16 mouse cellular contexts compared by ENCODE assay signal in the genomic region with DNA sequence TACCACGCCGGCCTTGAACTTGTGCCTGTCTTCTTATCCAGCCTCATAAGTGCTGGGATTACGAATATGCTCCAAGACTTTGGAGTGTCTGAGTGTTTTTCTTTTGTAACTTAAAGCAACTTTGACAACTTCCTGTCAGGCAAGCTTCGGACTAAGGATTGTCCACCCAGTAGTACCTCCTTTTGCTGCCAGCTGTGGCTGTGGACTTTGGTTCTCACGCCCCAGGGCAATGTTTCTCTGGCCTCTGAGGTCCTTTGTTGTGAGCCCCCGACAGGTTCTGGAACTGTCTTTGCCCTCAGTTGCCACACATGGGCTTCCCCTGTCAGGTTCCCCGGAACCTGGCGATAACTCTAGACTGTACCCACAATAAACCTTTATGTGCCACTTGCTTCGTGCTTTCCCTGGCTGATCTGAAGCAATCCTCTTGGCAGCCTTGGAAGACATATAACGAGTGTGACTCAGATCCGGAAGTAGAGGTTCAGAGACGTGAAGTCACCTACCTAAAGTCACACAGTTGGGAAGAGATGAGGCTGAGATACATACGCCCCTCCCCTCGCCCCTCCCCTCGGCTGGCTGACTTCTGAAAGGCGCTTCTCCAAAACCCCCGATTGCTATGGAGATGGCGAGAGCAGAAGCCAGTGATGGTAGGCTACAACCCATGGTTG. TPM values are rescaled to one million over a fixed set of nuclear protein-coding genes. Genes with fewer than 3 reads are reported as not detected.
DNase-seq lines count a peak whose midpoint lies in the region; ATAC-seq and TF ChIP-seq lines count a peak whose summit lies in the region.
"Had no signal": no experiment of that assay in that cellular context is flagged by ENCODE, and none has a peak within 500 bp of the region (broad histone marks: within the 10 kb centered on the region; RNA-seq: fewer than 3 reads in every experiment).

No protein-coding gene starts in this region.

- ATAC-seq in embryonic facial prominence, embryonic 15.5 days (ENCODE audit: insufficient number of reproducible peaks, low FRiP score, low TSS enrichment, low read depth), result no peak
- no peak for ATAC-seq in erythroblast, adult 5-6 weeks (replicated peaks; ENCODE audit: low FRiP score, poor library complexity, severe bottlenecking)
- ATAC-seq in erythroid progenitor cell, adult 5-6 weeks (replicated peaks; ENCODE audit: low FRiP score, poor library complexity, severe bottlenecking), result no peak
- ATAC-seq: forebrain, embryonic 13.5 days had no signal

- peak; percentile 8; the same call in 1 of the 2 replicates for TF ChIP-seq POLR2A in small intestine, adult 2 months (IDR thresholded peaks at IDR 0.05; ENCODE audit: low read depth, low read length)

- 60% methylated on average over 18 of the region's 18 CpGs for WGBS in embryonic facial prominence, embryonic 15.5 days
- 61% methylated on average over 18 of the region's 18 CpGs for WGBS in embryonic facial prominence, embryonic 10.5 days
- 18% methylated on average over 18 of the region's 18 CpGs for WGBS in small intestine, adult 2 months

- no peak overlapping the region for H3K9ac ChIP-seq in embryonic facial prominence, embryonic 15.5 days
- H3K9ac ChIP-seq: forebrain, embryonic 13.5 days had no signal

- peaks cover 19% of the 10 kb centered on the region; the same call in 1 of the 2 replicates for H3K4me1 ChIP-seq in embryonic facial prominence, embryonic 15.5 days
- peaks cover 27% of the 10 kb centered on the region for H3K4me1 ChIP-seq in embryonic facial prominence, embryonic 10.5 days
- H3K4me1 ChIP-seq in small intestine, adult 2 months (ENCODE audit: control insufficient read depth, insufficient read depth, insufficient read length, low read length), result peaks cover 40% of the 10 kb centered on the region

- no peaks in the 10 kb centered on the region for H3K9me3 ChIP-seq in embryonic facial prominence, embryonic 15.5 days (replicated peaks)
- no peaks in the 10 kb centered on the region for H3K9me3 ChIP-seq in embryonic facial prominence, embryonic 10.5 days
- H3K9me3 ChIP-seq: forebrain, embryonic 13.5 days had no signal

- H3K27me3 ChIP-seq in embryonic facial prominence, embryonic 15.5 days, result peaks cover 13% of the 10 kb centered on the region
- H3K27me3 ChIP-seq in embryonic facial prominence, embryonic 10.5 days (replicated peaks; ENCODE audit: low read depth, poor library complexity, severe bottlenecking), result peaks cover 66% of the 10 kb centered on the region
- H3K27me3 ChIP-seq in small intestine, adult 2 months (ENCODE audit: control insufficient read depth, insufficient read depth, low read length), result no peaks in the 10 kb centered on the region

- TF ChIP-seq CTCF in small intestine, adult 2 months (IDR thresholded peaks at IDR 0.05; ENCODE audit: extremely low read depth, insufficient read length, insufficient replicate concordance, low read depth, low read length), result no peak

- no peaks in the 10 kb centered on the region for H3K36me3 ChIP-seq in embryonic facial prominence, embryonic 15.5 days
- no peaks in the 10 kb centered on the region for H3K36me3 ChIP-seq in embryonic facial prominence, embryonic 10.5 days (replicated peaks)
- no peaks in the 10 kb centered on the region for H3K36me3 ChIP-seq in small intestine, adult 2 months (ENCODE audit: control insufficient read depth, insufficient read depth, low read length)

- H3K27ac ChIP-seq in embryonic facial prominence, embryonic 15.5 days (replicated peaks), result 0 out of 2 replicates have a peak overlapping the region, but pooled peaks have one; percentile 39
- H3K27ac ChIP-seq in embryonic facial prominence, embryonic 10.5 days (replicated peaks), result no peak overlapping the region
- H3K27ac ChIP-seq in small intestine, adult 2 months (ENCODE audit: insufficient read depth, low read depth, low read length), result peak overlapping the region; percentile 100
- H3K27ac ChIP-seq: forebrain, embryonic 13.5 days; kidney, postnatal 0 days had no signal

- no peak overlapping the region for H3K4me2 ChIP-seq in embryonic facial prominence, embryonic 15.5 days (replicated peaks)
- H3K4me2 ChIP-seq: forebrain, embryonic 13.5 days had no signal

- H3K4me3 ChIP-seq in embryonic facial prominence, embryonic 15.5 days (replicated peaks), result no peak overlapping the region
- no peak overlapping the region for H3K4me3 ChIP-seq in embryonic facial prominence, embryonic 10.5 days
- H3K4me3 ChIP-seq in small intestine, adult 2 months (ENCODE audit: low read depth, low read length), result peak overlapping the region; percentile 31
- H3K4me3 ChIP-seq: forebrain, embryonic 13.5 days had no signal

- DNase-seq in embryonic facial prominence, embryonic 10.5 days (ENCODE audit: low spot score), result no peak
- DNase-seq in 416B (ENCODE audit: low read depth) (peak; percentile 28), ZHBTc4 (ENCODE audit: low read depth, low spot score) (peak; percentile 79)
- DNase-seq in cerebellum, adult 8-10 months, result no peak
- DNase-seq: cerebellum, postnatal 25 days; heart, adult 18-20 months; lung, postnatal 10 days; right cerebral cortex, postnatal 14 days had no signal

RNA-seq across cellular contexts. Expression of gene Crybg2, which starts 0.7 kb away (rescaled TPM):
- polyA plus RNA-seq in embryonic facial prominence, embryonic 15.5 days (2015; fragmentation: Nextera tagmentation; extraction: Ambion mirVana), result 12.4 and 16.7 TPM in 2 replicates
- 4.1 and 7.1 TPM in 2 replicates for polyA plus RNA-seq in embryonic facial prominence, embryonic 10.5 days (2016; fragmentation: Nextera tagmentation; extraction: Ambion mirVana)
- polyA plus RNA-seq in small intestine, adult 2 months (2012; rRNA removed), result 57.7 and 92.5 TPM in 2 replicates
- total RNA-seq in erythroblast, adult 5-6 weeks (2015; ENCODE audit: low replicate concordance), result not detected in 2 replicates
- not detected in 2 replicates for total RNA-seq in erythroblast, adult 5-6 weeks (2017; ENCODE audit: low replicate concordance)
- total RNA-seq in erythroid progenitor cell, adult 5-6 weeks (2015; ENCODE audit: low replicate concordance), result 5.0 TPM in 1 of 2 replicates, not detected in the other
- total RNA-seq in erythroid progenitor cell, adult 5-6 weeks (2017; ENCODE audit: low replicate concordance), result not detected in 2 replicates

RNA-seq across cellular contexts. Expression of gene Zfp683, which starts 7.7 kb away (rescaled TPM):
- not detected in 2 replicates for polyA plus RNA-seq in embryonic facial prominence, embryonic 15.5 days (2015; fragmentation: Nextera tagmentation; extraction: Ambion mirVana)
- polyA plus RNA-seq in embryonic facial prominence, embryonic 10.5 days (2016; fragmentation: Nextera tagmentation; extraction: Ambion mirVana), result not detected in 2 replicates
- 0.24 and 1.3 TPM in 2 replicates for polyA plus RNA-seq in small intestine, adult 2 months (2012; rRNA removed)
- total RNA-seq in erythroblast, adult 5-6 weeks (2015; ENCODE audit: low replicate concordance), result not detected in 2 replicates
- not detected in 2 replicates for total RNA-seq in erythroblast, adult 5-6 weeks (2017; ENCODE audit: low replicate concordance)
- total RNA-seq in erythroid progenitor cell, adult 5-6 weeks (2015; ENCODE audit: low replicate concordance), result not detected in 2 replicates
- total RNA-seq in erythroid progenitor cell, adult 5-6 weeks (2017; ENCODE audit: low replicate concordance), result not detected in 2 replicates
- total RNA-seq: adrenal gland, postnatal 4 days; heart, adult 18-20 months had no signal
- polyA plus RNA-seq: forebrain, embryonic 13.5 days; kidney, postnatal 0 days; limb, embryonic 11.5 days had no signal

RNA-seq across cellular contexts. Expression of gene Cd52, which starts 33.6 kb away (rescaled TPM):
- polyA plus RNA-seq in embryonic facial prominence, embryonic 15.5 days (2015; fragmentation: Nextera tagmentation; extraction: Ambion mirVana), result 17.1 and 17.9 TPM in 2 replicates
- polyA plus RNA-seq in embryonic facial prominence, embryonic 10.5 days (2016; fragmentation: Nextera tagmentation; extraction: Ambion mirVana), result 3.5 and 4.5 TPM in 2 replicates
- polyA plus RNA-seq in small intestine, adult 2 months (2012; rRNA removed), result 21.7 and 35.1 TPM in 2 replicates
- total RNA-seq in erythroblast, adult 5-6 weeks (2015; ENCODE audit: low replicate concordance), result 324 and 347 TPM in 2 replicates
- 146 and 324 TPM in 2 replicates for total RNA-seq in erythroblast, adult 5-6 weeks (2017; ENCODE audit: low replicate concordance)
- 157 and 288 TPM in 2 replicates for total RNA-seq in erythroid progenitor cell, adult 5-6 weeks (2015; ENCODE audit: low replicate concordance)
- total RNA-seq in erythroid progenitor cell, adult 5-6 weeks (2017; ENCODE audit: low replicate concordance), result 103 and 211 TPM in 2 replicates

RNA-seq across cellular contexts. Expression of gene Ubxn11, which starts 41.1 kb away (rescaled TPM):
- 16.9 and 23.7 TPM in 2 replicates for polyA plus RNA-seq in embryonic facial prominence, embryonic 15.5 days (2015; fragmentation: Nextera tagmentation; extraction: Ambion mirVana)
- polyA plus RNA-seq in embryonic facial prominence, embryonic 10.5 days (2016; fragmentation: Nextera tagmentation; extraction: Ambion mirVana), result 4.5 and 7.1 TPM in 2 replicates
- 2.8 and 4.5 TPM in 2 replicates for polyA plus RNA-seq in small intestine, adult 2 months (2012; rRNA removed)
- 0.84 TPM in 1 of 2 replicates, not detected in the other for total RNA-seq in erythroblast, adult 5-6 weeks (2015; ENCODE audit: low replicate concordance)
- total RNA-seq in erythroblast, adult 5-6 weeks (2017; ENCODE audit: low replicate concordance), result 2.4 TPM in 1 of 2 replicates, not detected in the other
- total RNA-seq in erythroid progenitor cell, adult 5-6 weeks (2015; ENCODE audit: low replicate concordance), result not detected in 2 replicates
- 4.5 TPM in 1 of 2 replicates, not detected in the other for total RNA-seq in erythroid progenitor cell, adult 5-6 weeks (2017; ENCODE audit: low replicate concordance)

RNA-seq across cellular contexts. Expression of gene Lin28a, which starts 42.7 kb away (rescaled TPM):
- polyA plus RNA-seq in embryonic facial prominence, embryonic 15.5 days (2015; fragmentation: Nextera tagmentation; extraction: Ambion mirVana), result not detected in 2 replicates
- polyA plus RNA-seq in embryonic facial prominence, embryonic 10.5 days (2016; fragmentation: Nextera tagmentation; extraction: Ambion mirVana), result 18.7 and 24.2 TPM in 2 replicates
- polyA plus RNA-seq in small intestine, adult 2 months (2012; rRNA removed), result not detected in 2 replicates
- total RNA-seq in erythroblast, adult 5-6 weeks (2015; ENCODE audit: low replicate concordance), result 3.3 TPM in 1 of 2 replicates, not detected in the other
- 6.4 and 8.9 TPM in 2 replicates for total RNA-seq in erythroblast, adult 5-6 weeks (2017; ENCODE audit: low replicate concordance)
- 1.1 and 2.1 TPM in 2 replicates for total RNA-seq in erythroid progenitor cell, adult 5-6 weeks (2015; ENCODE audit: low replicate concordance)
- total RNA-seq in erythroid progenitor cell, adult 5-6 weeks (2017; ENCODE audit: low replicate concordance), result 1.0 and 2.2 TPM in 2 replicates
- total RNA-seq: heart, adult 18-20 months had no signal
- polyA plus RNA-seq: kidney, postnatal 0 days had no signal

Comparison
In these comparisons a context has a peak if more than half of its experiments do, and no peak if none do; other contexts are left out.
1. DNase-seq: peak in 416B (single experiment) and ZHBTc4 (single experiment); none in embryonic facial prominence, embryonic 10.5 days (single experiment) and cerebellum, adult 8-10 months (single experiment).